ENCODE assay signal across 9 mouse cellular contexts in genomic region chr6:90763295-90763694, GRCm38 (mm10).
DNase-seq lines count a peak whose midpoint lies in the region; ATAC-seq and TF ChIP-seq lines count a peak whose summit lies in the region.
"Had no signal": no experiment of that assay in that cellular context is flagged by ENCODE, and none has a peak within 500 bp of the region (broad histone marks: within the 10 kb centered on the region; RNA-seq: fewer than 3 reads in every experiment).

No protein-coding gene starts in this region.

- ATAC-seq in cerebellum, adult (ENCODE audit: insufficient number of reproducible peaks, low FRiP score, low TSS enrichment), result no peak
- no peak for ATAC-seq in neural tube, embryonic 14.5 days (ENCODE audit: low read depth)

- 0 out of 2 replicates have a peak overlapping the region, but pooled peaks have one; percentile 19 for H3K27ac ChIP-seq in cerebellum, adult 2 months (ENCODE audit: insufficient read depth, low read length)
- no peak overlapping the region for H3K27ac ChIP-seq in neural tube, embryonic 14.5 days (ENCODE audit: low read depth, low read length)
- H3K27ac ChIP-seq: macrophage had no signal

- H3K9ac ChIP-seq in neural tube, embryonic 14.5 days (replicated peaks; ENCODE audit: low read depth, low read length), result no peak overlapping the region

- H3K4me1 ChIP-seq in cerebellum, adult 2 months (ENCODE audit: control insufficient read depth, insufficient read depth, low read length), result peaks cover 71% of the 10 kb centered on the region
- no peaks in the 10 kb centered on the region for H3K4me1 ChIP-seq in lung, adult 2 months (ENCODE audit: control insufficient read depth, insufficient read depth, low read length)
- peaks cover 20% of the 10 kb centered on the region for H3K4me1 ChIP-seq in neural tube, embryonic 14.5 days (ENCODE audit: control insufficient read depth, insufficient read depth, low read length)

- H3K27me3 ChIP-seq in cerebellum, adult 2 months (ENCODE audit: control insufficient read depth, insufficient read depth, low read length), result no peaks in the 10 kb centered on the region
- no peaks in the 10 kb centered on the region for H3K27me3 ChIP-seq in neural tube, embryonic 14.5 days (ENCODE audit: control insufficient read depth, insufficient read depth, low read length)

- 34% methylated on average over 4 of the region's 4 CpGs for WGBS in cerebellum, adult 2 months
- WGBS in lung, adult 2 months, result 68% methylated on average over 4 of the region's 4 CpGs
- 79% methylated on average over 4 of the region's 4 CpGs for WGBS in neural tube, embryonic 14.5 days

- H3K4me2 ChIP-seq in neural tube, embryonic 14.5 days (ENCODE audit: low read depth, low read length), result peak overlapping the region; percentile 1; the same call in 1 of the 2 replicates

- no peak for TF ChIP-seq POLR2A in cerebellum, adult 2 months (IDR thresholded peaks at IDR 0.05; ENCODE audit: borderline replicate concordance, insufficient read depth, low read length)
- no peak for TF ChIP-seq POLR2A in lung, adult 2 months (IDR thresholded peaks at IDR 0.05; ENCODE audit: borderline replicate concordance, extremely low read depth, low read depth, low read length)

- peak in 1 of 2 experiments; percentile 38 for DNase-seq in cerebellum, adult 2 months
- DNase-seq in lung, adult 2 months, result no peak
- no peak for DNase-seq in lung, postnatal 10 days
- peak; percentile 84 for DNase-seq in kidney, adult 11 months
- DNase-seq in gastrocnemius, postnatal 25 days, result no peak
- DNase-seq in cerebellum, adult 9-10 months, result no peak

- no peaks in the 10 kb centered on the region for H3K36me3 ChIP-seq in neural tube, embryonic 14.5 days (ENCODE audit: control insufficient read depth, insufficient read depth, low read length)

- H3K4me3 ChIP-seq in cerebellum, adult 2 months (replicated peaks; ENCODE audit: insufficient read depth, low read depth, low read length), result no peak overlapping the region
- H3K4me3 ChIP-seq in lung, adult 2 months (replicated peaks; ENCODE audit: extremely low read depth, low read depth, low read length), result peak overlapping the region; percentile 63
- no peak overlapping the region for H3K4me3 ChIP-seq in neural tube, embryonic 14.5 days (ENCODE audit: low read depth, low read length)

- H3K9me3 ChIP-seq in neural tube, embryonic 14.5 days (ENCODE audit: control insufficient read depth, low read length), result no peaks in the 10 kb centered on the region

- TF ChIP-seq CTCF in cerebellum, adult 2 months (IDR thresholded peaks at IDR 0.05; ENCODE audit: borderline replicate concordance, insufficient read depth, low read depth, low read length), result no peak
- TF ChIP-seq CTCF in lung, adult 2 months (IDR thresholded peaks at IDR 0.05; ENCODE audit: insufficient read depth, low read length), result no peak
